Mouse (Mus musculus): Measurements from ENCODE around the gene Erlin1.

Erlin1 gene

DNA sequence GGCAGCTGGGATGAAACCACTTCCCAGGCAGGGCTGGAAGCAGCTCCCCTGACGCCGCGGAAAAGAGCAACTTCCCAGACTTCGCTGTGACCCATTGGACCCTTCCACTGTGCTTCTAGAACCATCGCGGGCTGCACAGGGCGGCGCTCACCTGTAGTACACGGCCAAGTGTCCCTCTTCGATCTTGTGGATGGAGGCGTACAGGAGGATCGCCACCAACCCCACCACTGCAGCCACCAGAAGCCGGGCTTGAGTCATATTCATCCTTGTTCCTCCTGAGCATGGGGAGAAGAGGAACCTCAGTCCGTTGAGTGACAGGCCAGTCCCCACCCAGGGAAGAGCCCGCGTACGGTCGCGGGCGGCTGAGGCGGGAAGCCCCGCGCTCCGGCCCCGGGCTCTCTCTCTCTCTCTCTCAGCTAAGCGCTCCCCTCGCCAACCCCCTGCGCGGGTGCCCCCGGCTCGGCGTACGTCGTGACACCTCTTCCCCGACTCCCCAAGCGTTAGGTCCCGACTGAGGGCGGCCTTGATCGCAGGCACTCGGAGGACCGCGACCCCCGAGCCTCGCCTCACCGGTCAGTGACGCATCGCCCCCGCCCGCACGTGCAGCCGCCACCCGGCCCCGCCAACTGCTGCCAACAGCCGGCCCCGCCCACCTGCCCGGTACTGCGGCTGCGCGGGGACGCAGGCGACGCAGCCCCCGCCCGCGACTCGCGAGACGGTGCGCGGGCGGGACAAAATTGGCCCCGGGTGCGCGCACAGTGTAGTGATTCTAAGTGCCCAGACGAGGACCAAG is at the start of gene Erlin1:
Gene Erlin1 (minus strand): TSS at position 665 of the 793 bp plus-strand sequence.
- DNase-seq (ENCODE audit: low spot score), result peak; percentile 84

DNA sequence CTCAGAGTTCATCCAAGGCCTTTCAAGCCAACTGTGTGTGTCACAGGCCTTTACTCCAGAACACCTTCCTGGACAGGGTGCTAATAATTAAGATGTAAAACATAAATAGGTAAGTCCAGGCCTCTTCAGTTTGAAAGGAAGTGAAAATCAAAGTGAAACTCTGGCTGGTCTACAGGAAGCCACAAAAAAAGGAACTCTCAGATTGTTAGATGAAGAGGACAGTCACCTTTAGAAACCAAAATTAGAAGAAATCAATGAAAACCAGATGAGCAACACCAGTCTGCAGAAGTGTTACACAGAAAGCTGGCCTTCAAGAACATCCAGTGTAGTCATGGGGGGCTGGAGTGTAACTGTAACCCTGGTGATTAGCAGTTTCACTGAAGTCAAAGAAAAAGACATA is 48.2 kb upstream of the Erlin1 start:
- no peak for DNase-seq (ENCODE audit: low spot score)

DNA sequence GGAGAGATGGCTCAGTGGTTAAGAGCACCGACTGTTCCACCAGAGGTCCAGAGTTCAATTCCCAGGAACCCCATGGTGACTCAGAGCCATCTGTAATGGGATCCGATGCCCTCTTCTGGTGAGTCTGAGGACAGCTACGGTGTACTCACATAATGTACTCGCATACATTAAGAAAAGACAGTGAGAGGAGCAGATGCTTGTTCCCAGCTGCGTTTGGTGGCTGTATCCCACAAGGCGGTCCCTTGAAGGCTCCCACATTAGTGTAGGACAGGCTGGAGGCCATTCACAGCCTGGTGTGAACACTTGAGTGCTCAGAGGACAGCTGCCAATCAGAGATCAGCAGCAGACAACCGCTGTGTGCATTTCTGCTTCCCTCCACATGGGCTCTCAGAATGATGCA is 42.1 kb upstream of the Erlin1 start:
- no peak for DNase-seq (ENCODE audit: low spot score)

DNA sequence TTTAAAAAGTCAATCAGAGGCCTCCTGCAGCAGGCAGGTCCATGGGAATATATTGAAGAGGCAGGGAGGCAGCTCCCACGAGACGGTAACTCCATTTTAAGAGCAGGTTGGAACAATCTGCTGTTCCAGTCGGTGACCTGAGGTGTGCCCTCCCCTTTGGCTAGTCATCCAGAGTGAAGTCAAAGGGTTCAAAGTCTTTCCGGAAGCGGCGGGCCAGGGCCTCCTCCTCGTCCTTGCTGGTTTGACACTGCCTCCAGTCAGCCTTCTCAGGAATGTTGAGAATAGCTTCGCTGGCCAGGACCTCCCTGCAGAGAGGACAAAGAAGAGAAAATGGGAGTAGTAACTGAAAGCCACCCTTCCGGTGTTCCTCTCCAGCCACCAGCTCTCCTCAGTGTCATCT is 40.8 kb upstream of the Erlin1 start:
- DNase-seq (ENCODE audit: low spot score), result no peak

DNA sequence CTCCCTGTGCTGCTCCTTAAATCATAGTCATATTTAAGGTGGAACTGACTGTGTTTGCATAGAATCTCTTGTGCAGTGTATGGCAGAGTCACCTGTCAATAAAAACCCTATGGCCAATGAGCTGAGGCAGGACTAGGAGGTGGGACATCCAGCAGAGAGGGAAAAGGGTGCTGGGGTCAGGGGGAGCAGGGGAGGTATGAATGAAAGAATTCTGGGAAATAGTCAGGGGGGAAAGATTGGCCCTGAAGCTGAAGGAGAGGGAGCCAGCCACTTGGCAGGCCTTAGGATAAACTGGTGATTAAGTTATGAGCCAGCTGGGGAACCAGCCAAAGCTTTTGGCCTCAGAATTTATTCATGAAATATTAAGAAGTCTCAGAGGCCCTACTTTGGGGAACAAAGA is 39.4 kb upstream of the Erlin1 start:
- no peak for DNase-seq (ENCODE audit: low spot score)

DNA sequence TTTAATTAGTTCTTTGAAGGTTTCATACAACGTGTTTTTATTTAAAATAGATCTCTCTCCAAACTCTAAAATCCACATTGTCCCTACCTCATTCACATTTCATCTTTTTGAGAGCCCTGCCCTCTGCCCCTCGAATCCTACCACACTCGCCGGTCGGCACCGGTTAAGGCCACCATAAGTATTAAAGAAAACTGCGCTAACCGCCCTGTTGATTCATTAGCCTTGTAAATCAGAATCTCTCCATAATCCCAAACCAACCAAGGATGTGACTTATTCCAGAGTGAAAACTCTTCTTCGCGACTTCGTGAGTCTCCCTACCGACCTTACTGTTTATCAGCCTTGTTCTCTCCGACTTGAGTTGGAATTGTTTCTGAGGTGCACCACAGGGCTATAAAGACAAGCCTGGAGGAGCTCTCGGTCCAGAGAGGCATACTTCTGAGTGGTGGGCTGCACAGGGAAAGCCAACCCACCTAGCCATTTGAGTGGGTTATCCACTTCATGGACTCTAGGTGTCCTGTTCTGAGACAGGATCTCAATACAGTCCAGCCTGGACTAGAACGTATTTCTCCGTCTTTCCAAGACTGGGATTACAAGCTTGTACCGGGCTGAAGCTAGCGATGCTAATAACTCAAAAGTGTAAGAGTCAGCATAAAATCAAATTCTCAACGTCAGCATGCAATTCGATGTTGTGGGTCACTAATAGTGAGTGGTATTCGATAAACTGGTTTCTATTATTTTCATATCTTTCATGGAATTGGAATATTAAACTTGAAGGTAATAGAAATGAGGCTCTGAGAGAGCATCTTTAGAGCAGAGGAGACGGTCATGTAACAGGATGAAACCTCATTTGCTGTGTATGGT is 38.3 kb upstream of the Erlin1 start:
- DNase-seq (ENCODE audit: low spot score), result no peak

DNA sequence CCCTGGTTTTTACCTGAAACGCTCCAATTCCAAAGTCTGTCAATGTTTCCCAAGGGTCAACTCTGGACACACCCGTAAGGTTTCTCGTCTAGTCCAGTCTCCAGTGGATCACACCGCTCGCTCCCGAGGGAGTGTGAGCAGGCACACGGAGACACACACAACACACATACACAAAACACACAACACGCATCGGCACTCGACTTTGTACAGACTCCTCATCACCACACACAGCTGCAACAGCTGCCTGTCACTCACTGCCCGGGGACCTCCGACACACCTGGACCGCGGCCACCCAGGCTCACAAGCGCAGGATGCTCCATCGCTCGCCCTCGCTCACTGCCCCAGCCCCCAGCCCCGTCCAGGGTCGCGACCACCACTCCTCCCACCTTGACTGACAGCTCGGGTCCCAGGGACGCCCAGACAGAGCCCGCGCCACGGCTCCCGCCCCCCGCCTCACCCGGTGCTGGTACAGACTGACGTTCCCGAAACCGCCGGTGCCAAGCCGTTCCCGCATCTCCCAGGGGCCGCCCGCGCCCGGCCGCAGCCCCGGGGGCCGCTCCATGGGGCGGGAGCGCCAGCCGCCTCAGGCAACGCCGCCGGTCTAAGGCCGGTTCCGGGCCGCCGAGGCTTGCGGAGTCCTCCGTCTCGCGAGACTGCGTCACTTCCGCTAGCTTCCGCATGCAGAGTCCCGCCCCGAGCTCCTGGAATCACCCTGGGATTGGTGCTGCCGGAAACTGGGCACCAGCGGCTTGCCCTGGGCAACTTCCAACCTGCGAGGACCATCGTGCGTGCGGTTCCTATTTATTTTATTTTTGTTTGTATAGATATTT is 37.5 kb upstream of the Erlin1 start, which contains the start of gene Chuk:
Gene Chuk (minus strand): TSS at position 650 of the 830 bp plus-strand sequence.
- peak; percentile 93 for DNase-seq (ENCODE audit: low spot score)

DNA sequence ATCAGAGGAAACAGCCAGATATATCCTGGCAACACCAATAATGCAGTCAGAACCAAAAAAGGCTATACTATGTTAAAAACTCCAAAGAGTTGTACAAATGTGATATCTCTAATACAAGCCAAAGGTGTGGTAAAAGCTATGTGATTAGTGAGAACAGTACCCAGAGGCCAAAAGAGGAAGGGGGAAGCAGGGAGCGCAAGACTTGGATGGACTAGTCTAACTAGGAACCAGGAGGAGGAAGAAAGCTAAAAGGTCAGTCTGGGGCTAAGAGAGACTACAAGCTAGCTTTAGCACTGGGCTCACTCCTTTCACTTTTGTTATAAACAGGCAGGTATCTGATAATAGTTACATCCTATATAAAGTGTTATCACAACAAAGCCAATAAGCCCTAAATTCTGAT is 34.8 kb upstream of the Erlin1 start:
- no peak for DNase-seq (ENCODE audit: low spot score)

DNA sequence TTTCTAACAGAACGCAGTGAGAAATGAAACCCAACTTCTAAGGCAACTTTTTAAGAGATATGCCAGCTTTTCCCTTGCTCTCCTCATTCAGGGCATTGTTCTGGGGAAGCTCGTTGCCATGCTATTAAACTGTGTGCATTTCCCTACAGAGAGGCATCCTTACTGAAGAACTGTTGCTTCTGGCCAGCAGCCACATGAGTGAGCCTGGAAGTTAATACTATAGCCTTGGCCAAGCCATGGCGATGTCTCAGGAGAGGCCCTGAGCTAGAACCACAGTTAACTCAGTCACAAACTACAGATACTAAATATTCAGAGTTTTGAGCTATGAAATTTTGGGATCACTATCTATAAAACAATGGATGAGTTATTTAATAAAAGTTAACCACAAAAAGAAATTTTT is 33.4 kb upstream of the Erlin1 start:
- DNase-seq (ENCODE audit: low spot score), result no peak

DNA sequence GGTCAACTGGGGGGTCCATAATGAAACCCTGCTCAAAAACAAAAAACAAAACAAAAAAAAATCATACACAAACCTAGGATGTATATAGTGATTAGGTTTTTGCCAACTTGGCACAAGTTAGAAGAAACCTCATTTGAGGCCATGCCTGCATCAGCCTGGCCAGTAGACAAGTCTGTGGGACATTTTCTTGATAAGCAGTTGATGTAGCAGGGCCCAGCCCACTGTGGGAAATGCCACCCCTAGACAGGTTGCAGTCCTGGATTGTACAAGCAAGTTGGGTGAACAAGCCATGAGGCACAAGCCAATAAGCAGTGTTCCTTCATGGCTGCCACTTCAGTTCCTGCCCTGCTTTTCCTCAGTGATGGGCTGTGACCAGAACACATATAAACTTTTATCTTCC is 31.3 kb upstream of the Erlin1 start:
- no peak for DNase-seq (ENCODE audit: low spot score)

DNA sequence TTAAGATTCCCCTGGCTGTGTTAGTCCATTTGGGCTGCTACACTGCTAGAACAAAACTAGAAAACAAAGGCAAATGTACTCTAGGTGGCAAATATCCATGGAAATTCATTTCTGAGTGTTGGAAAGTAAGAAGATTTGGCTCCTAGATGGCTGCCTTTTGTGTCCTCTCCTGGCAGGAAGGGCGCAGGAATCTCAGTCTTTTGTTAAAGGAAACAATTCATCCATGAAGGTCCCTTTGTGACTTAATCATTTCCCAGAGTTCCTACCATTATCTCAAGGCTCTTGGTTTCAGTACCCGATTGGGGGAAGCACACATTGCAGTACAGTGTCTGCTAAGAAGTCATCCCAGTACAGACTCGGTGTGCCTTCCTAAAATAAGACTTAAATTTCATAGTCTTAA is 16.7 kb upstream of the Erlin1 start:
- DNase-seq (ENCODE audit: low spot score), result no peak

DNA sequence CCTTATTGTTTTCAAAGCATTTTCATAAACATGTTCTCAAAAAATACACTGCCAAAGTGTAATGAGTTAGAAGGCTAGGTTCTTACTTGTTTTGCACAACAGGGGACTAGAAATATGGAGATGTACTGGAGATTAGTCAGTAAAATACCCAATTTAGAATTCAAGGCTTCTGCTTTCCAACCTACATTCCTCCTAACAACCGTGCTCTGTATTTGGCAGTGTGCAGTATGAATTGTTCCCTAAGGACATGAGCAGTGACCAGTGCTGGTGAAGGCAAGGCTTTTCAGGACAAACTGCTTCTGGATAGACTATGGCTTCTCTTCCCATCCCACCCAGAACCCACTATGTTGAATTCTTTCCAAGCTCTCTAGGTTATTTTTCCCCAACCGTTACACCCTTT is 11.3 kb upstream of the Erlin1 start:
- DNase-seq (ENCODE audit: low spot score), result no peak

DNA sequence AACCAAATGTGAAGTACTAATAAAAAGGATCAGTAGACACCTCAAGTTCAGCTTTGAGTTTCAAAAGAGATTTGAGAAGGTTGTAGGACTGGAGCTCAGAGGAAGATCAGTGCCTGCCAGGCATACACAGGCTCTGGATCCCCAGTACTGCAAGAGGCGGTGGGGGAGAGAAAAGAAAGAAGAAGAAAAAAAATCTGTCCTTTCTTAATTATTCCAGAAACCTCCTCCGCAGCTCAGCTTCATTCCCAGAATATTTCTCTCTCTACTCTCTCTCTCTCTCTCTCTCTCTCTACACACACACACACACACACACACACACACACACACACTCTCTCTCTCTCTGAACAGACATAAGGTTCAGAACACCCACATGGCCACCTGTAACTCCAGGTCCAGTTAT is 10.4 kb upstream of the Erlin1 start:
- no peak for DNase-seq (ENCODE audit: low spot score)

DNA sequence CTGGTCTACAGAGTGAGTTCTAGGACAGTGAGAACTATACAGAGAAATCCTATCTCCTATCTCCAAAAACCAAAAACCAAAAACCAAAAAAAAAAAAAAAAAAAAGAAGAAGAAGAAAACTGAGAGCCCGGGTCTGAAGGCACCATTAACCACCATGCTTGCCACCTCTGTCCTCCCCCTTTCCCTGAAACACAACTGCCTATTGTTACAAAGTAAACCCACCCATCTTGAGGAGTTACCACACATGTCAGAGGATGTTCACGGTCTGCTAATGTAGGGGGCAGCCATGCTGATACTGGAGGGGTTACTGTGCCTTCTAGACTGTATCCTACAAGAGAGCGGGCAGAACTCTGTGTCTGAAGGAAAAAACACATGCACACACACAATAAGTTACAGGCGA is 7.4 kb upstream of the Erlin1 start:
- no peak for DNase-seq (ENCODE audit: low spot score)

DNA sequence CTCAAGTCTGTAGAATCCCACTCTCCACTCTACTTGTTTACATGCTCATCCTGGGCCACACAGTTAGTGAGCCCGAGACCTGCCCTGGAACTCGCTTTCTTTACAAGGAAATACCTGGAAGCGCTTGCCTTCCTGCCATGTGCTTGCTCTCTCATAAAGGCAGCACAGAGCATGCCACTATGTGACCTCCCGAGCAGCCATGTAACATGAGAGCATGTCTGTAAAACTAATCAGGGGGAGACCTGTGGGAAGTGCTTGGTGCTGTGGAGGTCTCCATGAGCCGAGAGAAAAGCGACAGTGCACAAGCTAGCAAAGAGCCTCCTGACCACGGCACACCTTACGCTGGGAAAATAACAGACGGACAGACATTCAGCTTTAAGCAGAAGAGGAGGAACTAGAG is 6.9 kb upstream of the Erlin1 start:
- no peak for DNase-seq (ENCODE audit: low spot score)

DNA sequence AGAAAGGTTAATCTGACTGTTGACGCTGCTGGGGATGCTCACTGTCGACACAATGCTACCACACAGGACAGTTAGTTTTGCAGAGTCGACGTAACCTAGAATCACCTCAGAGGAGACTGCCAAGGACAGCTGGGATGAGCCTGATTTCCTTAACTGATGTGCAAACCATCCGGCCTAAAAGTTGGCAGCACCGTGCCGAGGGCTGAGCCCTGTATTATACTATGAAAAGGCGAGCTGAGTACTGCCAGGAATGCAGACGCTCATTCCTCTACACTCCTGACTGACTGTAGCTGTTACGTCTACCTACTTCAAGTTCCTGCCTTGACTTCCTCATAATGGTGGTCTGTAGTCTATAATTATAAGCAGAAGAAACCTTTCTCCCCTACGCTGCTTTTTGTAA is 5.4 kb upstream of the Erlin1 start:
- no peak for DNase-seq (ENCODE audit: low spot score)

DNA sequence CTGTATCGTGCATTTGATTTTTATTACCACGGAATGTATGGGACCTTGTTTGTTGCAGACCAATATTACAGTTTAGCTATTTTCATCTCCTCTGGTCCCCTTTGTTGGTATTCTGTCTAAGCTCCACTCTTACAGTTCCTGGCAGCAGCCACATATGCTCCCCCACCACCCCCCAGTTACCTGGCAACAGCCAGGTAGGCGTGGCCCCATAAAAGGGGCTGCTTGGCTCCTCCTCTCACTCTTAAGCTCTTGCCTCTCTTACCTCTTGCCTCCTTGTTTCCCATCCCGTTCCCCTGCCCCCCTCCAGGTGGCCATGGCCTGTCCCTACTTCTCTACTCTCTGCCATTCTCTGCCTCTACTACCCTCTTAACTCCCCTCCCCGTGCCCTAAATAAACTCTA is 1.6 kb upstream of the Erlin1 start:
- DNase-seq (ENCODE audit: low spot score), result no peak

DNA sequence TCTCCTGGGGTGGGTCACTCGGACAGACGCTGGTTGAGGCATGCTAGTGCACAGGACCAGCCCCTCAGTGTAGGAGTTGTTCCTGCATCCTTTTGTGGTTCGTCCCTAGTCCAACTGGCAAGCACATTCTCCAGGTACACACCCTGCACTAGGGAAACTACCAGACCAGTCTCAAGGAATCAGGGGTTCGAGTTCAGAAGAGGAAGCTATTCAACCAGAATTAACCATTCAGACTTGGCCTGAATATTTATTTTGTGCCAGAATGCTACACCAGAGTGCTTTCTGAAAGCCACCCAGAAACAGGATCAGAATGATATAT is 288 bp upstream of the Erlin1 start:
- no peak for DNase-seq (ENCODE audit: low spot score)

DNA sequence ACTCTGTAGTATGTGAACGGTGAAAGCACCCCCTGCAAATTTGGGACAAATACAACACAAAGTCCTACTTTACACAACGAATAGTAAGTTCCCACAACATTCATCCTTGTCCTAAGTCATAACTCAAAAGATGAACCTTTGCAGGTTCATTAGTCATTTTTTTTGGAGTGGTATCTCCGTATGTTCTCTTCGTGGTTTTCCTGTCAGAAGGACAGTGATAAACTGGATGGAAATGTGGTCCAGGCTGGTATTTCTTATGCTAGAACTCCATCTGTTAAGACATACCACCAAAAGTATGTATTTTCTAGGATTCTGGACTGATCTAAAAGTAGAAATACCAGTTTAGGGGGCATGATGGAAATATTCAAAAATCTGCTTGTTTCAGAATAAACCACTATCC is 1.4 kb downstream of the Erlin1 start:
- DNase-seq (ENCODE audit: low spot score), result no peak

DNA sequence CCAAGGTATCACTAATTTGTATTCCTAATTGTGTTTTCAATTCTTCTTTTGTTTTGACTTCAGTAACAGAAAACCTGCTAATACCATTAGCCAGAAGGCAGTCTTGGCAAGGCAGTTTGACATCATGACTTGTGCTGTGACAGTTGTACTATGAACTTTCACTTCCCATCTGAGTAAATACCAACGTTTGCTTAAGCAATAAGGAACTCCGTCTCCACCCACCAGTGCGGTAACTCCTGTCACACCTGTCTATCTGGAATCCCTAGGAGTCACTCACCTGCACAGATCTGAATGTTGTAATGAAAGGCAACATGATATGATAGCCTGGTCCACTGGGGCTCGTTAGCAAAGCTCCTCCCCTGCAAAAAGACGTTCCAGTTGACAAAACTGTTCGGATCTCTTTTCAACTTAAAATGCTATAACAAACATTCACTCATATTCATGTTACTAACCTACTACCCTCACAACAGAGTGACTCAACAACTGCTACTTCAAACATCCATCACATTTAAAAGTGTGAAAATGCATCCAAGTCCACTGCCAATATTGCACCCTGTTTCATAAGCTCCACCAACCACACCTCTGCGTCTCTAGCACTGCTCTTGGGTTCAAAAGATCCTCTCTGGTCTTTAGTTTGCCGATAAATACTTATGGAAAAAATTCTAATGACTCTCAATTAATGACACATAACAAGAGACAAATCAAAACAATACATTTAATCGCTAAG is 2.1 kb downstream of the Erlin1 start:
- no peak for DNase-seq (ENCODE audit: low spot score)

DNA sequence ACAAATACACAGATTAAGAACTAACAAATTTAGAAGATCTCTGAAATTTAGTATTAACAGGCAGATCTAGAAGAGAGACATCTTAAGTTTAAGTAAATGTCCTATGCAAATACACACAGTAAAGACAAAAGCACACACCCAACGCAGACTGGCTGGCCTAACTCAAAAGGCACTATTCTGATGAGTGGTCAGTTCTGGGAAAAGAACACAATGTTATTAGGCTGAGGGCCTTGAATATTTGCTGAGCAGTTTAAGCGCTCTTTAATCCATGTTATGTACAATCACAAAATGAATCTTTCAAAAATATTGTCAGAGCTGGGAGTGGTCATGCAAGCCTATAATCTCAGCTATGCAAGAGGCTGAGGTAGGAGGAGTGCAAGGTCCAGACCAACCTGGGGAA is 4.9 kb downstream of the Erlin1 start:
- no peak for DNase-seq (ENCODE audit: low spot score)

DNA sequence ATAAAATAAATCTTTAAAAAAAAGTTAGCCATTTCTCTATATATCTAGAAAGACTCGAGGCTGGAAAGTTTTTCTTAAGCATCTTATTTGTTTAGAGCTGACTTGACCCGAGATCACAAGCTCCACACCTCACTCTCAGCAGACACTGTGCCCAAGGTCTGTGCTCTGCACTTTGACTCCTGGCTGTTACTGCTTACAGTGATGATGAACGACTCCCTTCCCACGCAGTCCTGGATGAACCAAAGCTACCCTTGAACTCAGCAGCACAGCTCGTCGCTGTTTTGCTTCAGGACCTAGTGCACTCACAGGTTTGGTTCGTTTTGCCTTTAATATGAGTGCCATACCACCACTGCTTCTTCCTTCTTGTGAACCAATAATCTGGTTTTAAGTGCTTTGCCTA is 5.8 kb downstream of the Erlin1 start:
- no peak for DNase-seq (ENCODE audit: low spot score)
